Mouse (Mus musculus): Measurements from ENCODE around the gene Olfr1224-ps1.
"Not testable (repeated sequence)": the region's sequence is repeated elsewhere in the genome, so short reads cannot be mapped to it uniquely, and the experiment has no call there.

The Olfr1224-ps1 gene

GRCm38 (mm10) chr2:89163991-89164390 lies at the start of gene Olfr1224-ps1:
Gene Olfr1224-ps1, minus strand, starts transcription at chr2:89164091.
- not testable (repeated sequence) for DNase-seq (ENCODE audit: low spot score)

- no peak for DNase-seq (ENCODE audit: low spot score)
These were observed 36.1 kb upstream of the Olfr1224-ps1 start, which contains the start of gene Olfr1226 for GRCm38 (mm10) chr2:89199948-89200347. Gene Olfr1226, minus strand, starts transcription at chr2:89200048.

GRCm38 (mm10) chr2:89196325-89196982 lies 32.6 kb upstream of the Olfr1224-ps1 start:
- DNase-seq (ENCODE audit: low spot score), result no peak

- DNase-seq (ENCODE audit: low spot score), result no peak
These were observed 10.7 kb upstream of the Olfr1224-ps1 start, which contains the start of gene Olfr1225 for GRCm38 (mm10) chr2:89174569-89174968. Gene Olfr1225, minus strand, starts transcription at chr2:89174669.

GRCm38 (mm10) chr2:89164711-89165110 lies 820 bp upstream of the Olfr1224-ps1 start:
- not testable (repeated sequence) for DNase-seq (ENCODE audit: low spot score)

GRCm38 (mm10) chr2:89151460-89151859 lies 12.4 kb downstream of the Olfr1224-ps1 start, which contains the start of gene Olfr1223:
Gene Olfr1223, minus strand, starts transcription at chr2:89151560.
- no peak for DNase-seq (ENCODE audit: low spot score)

- DNase-seq (ENCODE audit: low spot score), result no peak
These were observed 30.9 kb downstream of the Olfr1224-ps1 start, which contains the start of gene Olfr1222 for GRCm38 (mm10) chr2:89132954-89133353. Gene Olfr1222, minus strand, starts transcription at chr2:89133054.

- DNase-seq (ENCODE audit: low spot score), result no peak
These were observed 46.7 kb downstream of the Olfr1224-ps1 start, which contains the start of gene Olfr1221 for GRCm38 (mm10) chr2:89117183-89117582. Gene Olfr1221, minus strand, starts transcription at chr2:89117283.

- DNase-seq (ENCODE audit: low spot score), result no peak
These were observed 57.2 kb downstream of the Olfr1224-ps1 start, which contains the start of gene Olfr1220 for GRCm38 (mm10) chr2:89106735-89107134. Gene Olfr1220, minus strand, starts transcription at chr2:89106835.

- DNase-seq (ENCODE audit: low spot score), result no peak
These were observed 58.2 kb downstream of the Olfr1224-ps1 start for GRCm38 (mm10) chr2:89105651-89106050.
